Comparison of ENCODE assay signal across 28 mouse cellular contexts in the genomic region with DNA sequence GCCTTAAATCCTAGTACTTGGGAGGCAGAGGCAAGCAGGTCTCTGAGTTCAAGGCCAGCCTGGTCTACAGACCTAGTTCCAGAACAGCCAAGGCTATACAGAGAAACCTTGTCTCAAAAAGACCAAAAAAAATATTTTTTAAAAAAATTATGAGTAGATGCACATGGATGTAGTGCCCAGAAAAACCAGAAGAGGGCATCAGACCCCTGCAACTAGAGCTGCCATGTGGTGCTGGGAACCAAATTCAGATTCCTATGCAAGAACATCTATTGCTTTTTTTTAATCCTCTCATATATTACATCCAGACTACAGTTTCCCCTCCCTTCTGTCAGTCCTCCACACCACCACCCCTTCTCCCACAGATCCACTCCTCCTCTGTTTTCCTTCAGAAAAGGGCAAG. TPM values are rescaled to one million over a fixed set of nuclear protein-coding genes. Genes with fewer than 3 reads are reported as not detected.
"Had no signal": no experiment of that assay in that cellular context is flagged by ENCODE, and none has a peak within 500 bp of the region (broad histone marks: within the 10 kb centered on the region; RNA-seq: fewer than 3 reads in every experiment).

No protein-coding gene starts in this region.

- H3K4me3 ChIP-seq: limb, embryonic 10.5 days; limb, embryonic 13.5 days; liver, embryonic 13.5 days; lung, embryonic 15.5 days had no signal

- H3K4me1 ChIP-seq: limb, embryonic 10.5 days; limb, embryonic 13.5 days; liver, embryonic 13.5 days; lung, embryonic 15.5 days had no signal

- H3K4me2 ChIP-seq: limb, embryonic 13.5 days; liver, embryonic 13.5 days; lung, embryonic 15.5 days; midbrain, embryonic 11.5 days had no signal

- H3K36me3 ChIP-seq: limb, embryonic 10.5 days; limb, embryonic 13.5 days; liver, embryonic 13.5 days; lung, embryonic 15.5 days had no signal

- H3K9ac ChIP-seq: limb, embryonic 13.5 days; liver, embryonic 13.5 days; lung, embryonic 15.5 days had no signal

- H3K9me3 ChIP-seq: limb, embryonic 10.5 days; limb, embryonic 13.5 days; liver, embryonic 13.5 days; lung, embryonic 15.5 days had no signal

- H3K27me3 ChIP-seq: limb, embryonic 13.5 days; liver, embryonic 13.5 days; lung, embryonic 15.5 days had no signal

- H3K27ac ChIP-seq: limb, embryonic 10.5 days; limb, embryonic 13.5 days; liver, embryonic 13.5 days; lung, embryonic 15.5 days had no signal

- DNase-seq: kidney, adult 18-20 months; kidney, postnatal 10 days; kidney, postnatal 36 days; liver, embryonic 13.5 days; lung, postnatal 10 days; lung, postnatal 36 days; midbrain, embryonic 14.5 days; thymus, adult 2 months; thymus, postnatal 14 days; thymus, postnatal 4 days had no signal

RNA-seq across cellular contexts. Expression of a gene that starts 2.2 kb away (rescaled TPM):
- total RNA-seq: layer of hippocampus, postnatal 25 days; left cerebral cortex, adult 18-20 months; left cerebral cortex, postnatal 25 days; liver, adult 2 months; megakaryocyte progenitor cell, adult 5-6 weeks; megakaryocyte-erythroid progenitor cell, adult 5-6 weeks; midbrain, postnatal 0 days had no signal
- polyA plus RNA-seq: kidney, embryonic 14.5 days; limb, embryonic 10.5 days; limb, embryonic 13.5 days; liver, adult 2 months; liver, embryonic 13.5 days; liver, embryonic 16.5 days; lung, embryonic 15.5 days; midbrain, embryonic 11.5 days; midbrain, embryonic 14.5 days; midbrain, postnatal 0 days; neural tube, embryonic 11.5 days; neural tube, embryonic 14.5 days; small intestine, adult 2 months; spleen, adult 2 months; stomach, embryonic 16.5 days; thymus, adult 2 months had no signal

RNA-seq across cellular contexts. Expression of a gene that starts 35.7 kb away (rescaled TPM):
- total RNA-seq: megakaryocyte progenitor cell, adult 5-6 weeks; megakaryocyte-erythroid progenitor cell, adult 5-6 weeks had no signal
